Mouse (Mus musculus): ENCODE data around the gene Gm12169.
"Not testable (repeated sequence)": the region's sequence is repeated elsewhere in the genome, so short reads cannot be mapped to it uniquely, and the experiment has no call there.

Gm12169 gene

GRCm38 (mm10) chr11:46523912-46524311 is at the start of gene Gm12169:
Gm12169 (plus strand) TSS chr11:46524212.
- no peak for DNase-seq (ENCODE audit: low read depth in 2 of 2, low spot score in 2 of 2)

- DNase-seq (ENCODE audit: low read depth in 2 of 2, low spot score in 2 of 2), result no peak
Observed at GRCm38 (mm10) chr11:46474220-46474619, 49.8 kb upstream of the Gm12169 start.

GRCm38 (mm10) chr11:46479311-46479710 is 44.7 kb upstream of the Gm12169 start:
- DNase-seq (ENCODE audit: low read depth in 2 of 2, low spot score in 2 of 2), result no peak

GRCm38 (mm10) chr11:46480517-46480916 is 43.5 kb upstream of the Gm12169 start:
- DNase-seq (ENCODE audit: low read depth in 2 of 2, low spot score in 2 of 2), result no peak

- DNase-seq (ENCODE audit: low read depth in 2 of 2, low spot score in 2 of 2), result no peak
Observed at GRCm38 (mm10) chr11:46488231-46488630, 35.8 kb upstream of the Gm12169 start.

GRCm38 (mm10) chr11:46488650-46489049 is 35.4 kb upstream of the Gm12169 start:
- DNase-seq (ENCODE audit: low read depth in 2 of 2, low spot score in 2 of 2), result no peak

GRCm38 (mm10) chr11:46507146-46507545 is 16.9 kb upstream of the Gm12169 start:
- no peak for DNase-seq (ENCODE audit: low read depth in 2 of 2, low spot score in 2 of 2)

- DNase-seq (ENCODE audit: low read depth in 2 of 2, low spot score in 2 of 2), result no peak
Observed at GRCm38 (mm10) chr11:46509900-46510299, 14.1 kb upstream of the Gm12169 start.

- DNase-seq (ENCODE audit: low read depth in 2 of 2, low spot score in 2 of 2), result not testable (repeated sequence)
Observed at GRCm38 (mm10) chr11:46521341-46521740, 2.7 kb upstream of the Gm12169 start.

- DNase-seq (ENCODE audit: low read depth in 2 of 2, low spot score in 2 of 2), result no peak
Observed at GRCm38 (mm10) chr11:46522719-46523118, 1.3 kb upstream of the Gm12169 start.

- DNase-seq (ENCODE audit: low read depth in 2 of 2, low spot score in 2 of 2), result no peak
Observed at GRCm38 (mm10) chr11:46530149-46530548, 6.1 kb downstream of the Gm12169 start.

GRCm38 (mm10) chr11:46536978-46537377 is 13.0 kb downstream of the Gm12169 start:
- DNase-seq (ENCODE audit: low read depth in 2 of 2, low spot score in 2 of 2), result no peak

GRCm38 (mm10) chr11:46543530-46543929 is 19.5 kb downstream of the Gm12169 start:
- DNase-seq (ENCODE audit: low read depth in 2 of 2, low spot score in 2 of 2), result no peak

- no peak for DNase-seq (ENCODE audit: low read depth in 2 of 2, low spot score in 2 of 2)
Observed at GRCm38 (mm10) chr11:46549721-46550120, 25.7 kb downstream of the Gm12169 start.

- no peak for DNase-seq (ENCODE audit: low read depth in 2 of 2, low spot score in 2 of 2)
Observed at GRCm38 (mm10) chr11:46552741-46553140, 28.7 kb downstream of the Gm12169 start.

GRCm38 (mm10) chr11:46561096-46561495 is 37.1 kb downstream of the Gm12169 start:
- no peak for DNase-seq (ENCODE audit: low read depth in 2 of 2, low spot score in 2 of 2)

GRCm38 (mm10) chr11:46564671-46565070 is 40.7 kb downstream of the Gm12169 start:
- no peak for DNase-seq (ENCODE audit: low read depth in 2 of 2, low spot score in 2 of 2)

GRCm38 (mm10) chr11:46565967-46566366 is 42.0 kb downstream of the Gm12169 start:
- DNase-seq (ENCODE audit: low read depth in 2 of 2, low spot score in 2 of 2), result no peak

- DNase-seq (ENCODE audit: low read depth in 2 of 2, low spot score in 2 of 2), result no peak
Observed at GRCm38 (mm10) chr11:46569107-46569506, 45.1 kb downstream of the Gm12169 start.

GRCm38 (mm10) chr11:46571327-46571726 is 47.3 kb downstream of the Gm12169 start, which contains the start of gene BC053393:
BC053393 (plus strand) TSS chr11:46571536.
- no peak for DNase-seq (ENCODE audit: low read depth in 2 of 2, low spot score in 2 of 2)

- no peak for DNase-seq (ENCODE audit: low read depth in 2 of 2, low spot score in 2 of 2)
Observed at GRCm38 (mm10) chr11:46578771-46579281, 54.8 kb downstream of the Gm12169 start.

GRCm38 (mm10) chr11:46580428-46580827 is 56.4 kb downstream of the Gm12169 start:
- DNase-seq (ENCODE audit: low read depth in 2 of 2, low spot score in 2 of 2), result no peak

GRCm38 (mm10) chr11:46582741-46583140 is 58.7 kb downstream of the Gm12169 start:
- no peak for DNase-seq (ENCODE audit: low read depth in 2 of 2, low spot score in 2 of 2)
